Mouse (Mus musculus): ENCODE data around the gene Bmp10. TPM values are rescaled to one million over a fixed set of nuclear protein-coding genes. Genes with fewer than 3 reads are reported as not detected.
"Not testable (repeated sequence)": the region's sequence is repeated elsewhere in the genome, so short reads cannot be mapped to it uniquely, and the experiment has no call there.

The Bmp10 gene
- total RNA-seq, 1 experiment from 2014 or later: 0.67 TPM

GRCm38 (mm10) chr6:87449534-87449933 lies 20.7 kb downstream of the Bmp10 start:
- DNase-seq: no peak

GRCm38 (mm10) chr6:87451016-87451415 lies 22.2 kb downstream of the Bmp10 start:
- DNase-seq: peak; percentile 69

- no peak for DNase-seq
Measured at GRCm38 (mm10) chr6:87451771-87452170, 23.0 kb downstream of the Bmp10 start.

- no peak for DNase-seq
Measured at GRCm38 (mm10) chr6:87455507-87455906, 26.7 kb downstream of the Bmp10 start.

- DNase-seq: peak; percentile 79
Measured at GRCm38 (mm10) chr6:87466221-87466620, 37.4 kb downstream of the Bmp10 start.

- DNase-seq: no peak
Measured at GRCm38 (mm10) chr6:87467373-87467772, 38.6 kb downstream of the Bmp10 start.

- DNase-seq: no peak
Measured at GRCm38 (mm10) chr6:87468372-87468771, 39.6 kb downstream of the Bmp10 start.

GRCm38 (mm10) chr6:87470098-87470497 lies 41.3 kb downstream of the Bmp10 start:
- not testable (repeated sequence) for DNase-seq

GRCm38 (mm10) chr6:87475223-87475622 lies 46.4 kb downstream of the Bmp10 start:
- DNase-seq: no peak

- DNase-seq: no peak
Measured at GRCm38 (mm10) chr6:87478847-87479246, 50.1 kb downstream of the Bmp10 start.

- no peak for DNase-seq
Measured at GRCm38 (mm10) chr6:87479291-87479999, 50.7 kb downstream of the Bmp10 start.

- DNase-seq: no peak
Measured at GRCm38 (mm10) chr6:87483224-87483899, 54.6 kb downstream of the Bmp10 start.

- no peak for DNase-seq
Measured at GRCm38 (mm10) chr6:87483900-87484289, 55.1 kb downstream of the Bmp10 start.

- DNase-seq: no peak
Measured at GRCm38 (mm10) chr6:87484806-87485205, 56.0 kb downstream of the Bmp10 start.

Other genes with a start within 250 kb of the Bmp10 start
- gene Antxr1, start 93.2 kb upstream of the Bmp10 start, total RNA-seq (2021): 24.9 and 26.5 TPM in 2 replicates
- not detected in 2 replicates for gene Gkn1, start 78.1 kb upstream of the Bmp10 start, total RNA-seq (2021)
- not detected in 2 replicates for gene Gkn2, start 55.6 kb upstream of the Bmp10 start, total RNA-seq (2021)
- gene Gkn3, start 40.1 kb upstream of the Bmp10 start, total RNA-seq (2021): 1.2 and 1.4 TPM in 2 replicates
- gene Arhgap25, start 104.3 kb downstream of the Bmp10 start, total RNA-seq (2021): 5.2 and 10.5 TPM in 2 replicates
- gene Prokr1, start 161.7 kb downstream of the Bmp10 start, total RNA-seq (2021): 0.71 and 0.93 TPM in 2 replicates
- 5.9 and 6.9 TPM in 2 replicates for gene Aplf, start 243.2 kb downstream of the Bmp10 start, total RNA-seq (2021)

Measured in adrenal gland, postnatal 14 days (tissue).